Mouse (Mus musculus) lung, postnatal 0 days (tissue): Measurements from ENCODE around the gene Trim47. TPM values are rescaled to one million over a fixed set of nuclear protein-coding genes. Genes with fewer than 3 reads are reported as not detected.

Source experiments
- ATAC-seq: fragments of 200-750 bp; cut with Nextera tagmentation; 2 replicates; pipeline ENCODE4 v1.8.0; 2017; ENCODE audit warnings: moderate library complexity
- DNase-seq: peaks from one replicate; pipeline ENCODE4 v3.0.0-alpha.2; 2016; ENCODE audit warnings: low spot score
- H3K27ac ChIP-seq: fragments of 300-500 bp; sonication (generic); 2 replicates; pipeline ENCODE4 v1.5.1; 2014; ENCODE audit warnings: antibody characterized with exemption, mild to moderate bottlenecking, low read length, mixed read lengths
- H3K27me3 ChIP-seq: fragments of 300-500 bp; sonication (generic); replicated peaks from 2 replicates; pipeline ENCODE4 v1.6.1; 2014; ENCODE audit warnings: low read length, mixed read lengths; ENCODE audit not compliant: insufficient read depth
- H3K36me3 ChIP-seq: fragments of 300-500 bp; sonication (generic); 2 replicates; pipeline ENCODE4 v1.6.1; 2014; ENCODE audit warnings: low read length, mixed read lengths; ENCODE audit not compliant: insufficient read depth
- H3K4me1 ChIP-seq: fragments of 300-500 bp; sonication (generic); 2 replicates; pipeline ENCODE4 v1.6.1; 2014; ENCODE audit warnings: antibody characterized with exemption, low read depth, low read length, mixed read lengths; ENCODE audit not compliant: insufficient read depth
- H3K4me2 ChIP-seq: fragments of 300-500 bp; sonication (generic); replicated peaks from 2 replicates; pipeline ENCODE4 v1.6.1; 2014; ENCODE audit warnings: low read depth, mild to moderate bottlenecking, low read length, moderate library complexity, mixed read lengths
- H3K4me3 ChIP-seq: fragments of 300-500 bp; sonication (generic); 2 replicates; pipeline ENCODE4 v1.5.1; 2014; ENCODE audit warnings: low read depth, low read length
- H3K9ac ChIP-seq: fragments of 300-500 bp; sonication (generic); replicated peaks from 2 replicates; pipeline ENCODE4 v1.6.1; 2014; ENCODE audit warnings: low read depth, mild to moderate bottlenecking
- H3K9me3 ChIP-seq: fragments of 300-500 bp; sonication (generic); 2 replicates; pipeline ENCODE4 v1.6.1; 2016; ENCODE audit warnings: low read length, mixed read lengths
- CTCF ChIP-seq: IDR thresholded peaks from 2 replicates; pipeline ENCODE4 v1.5.1; 2016; ENCODE audit warnings: antibody characterized with exemption, mild to moderate bottlenecking
- EP300 ChIP-seq: IDR thresholded peaks from 2 replicates; pipeline ENCODE4 v1.6.1; 2016; ENCODE audit warnings: antibody characterized with exemption, mild to moderate bottlenecking, control low read depth
- WGBS: fragments of 180-500 bp; shearing (Covaris S2); extraction: QIAGEN DNeasy Blood & Tissue Kit; methylation state at CpG from one replicate; pipeline ENCODE4 v1.1.7; 2014; 5-methylcytosine and 5-hydroxymethylcytosine counted together
- polyA plus RNA-seq: library from polyadenylated mRNA; unstranded; fragments of >200 nt; fragmentation: Nextera tagmentation; extraction: Ambion mirVana; gene quantifications from 2 replicates; pipeline ENCODE4 v1.2.1, GENCODE M21; 2015

The Trim47 gene
- polyA plus RNA-seq, 1 experiment from 2014 or later: 26.3 TPM

DNA sequence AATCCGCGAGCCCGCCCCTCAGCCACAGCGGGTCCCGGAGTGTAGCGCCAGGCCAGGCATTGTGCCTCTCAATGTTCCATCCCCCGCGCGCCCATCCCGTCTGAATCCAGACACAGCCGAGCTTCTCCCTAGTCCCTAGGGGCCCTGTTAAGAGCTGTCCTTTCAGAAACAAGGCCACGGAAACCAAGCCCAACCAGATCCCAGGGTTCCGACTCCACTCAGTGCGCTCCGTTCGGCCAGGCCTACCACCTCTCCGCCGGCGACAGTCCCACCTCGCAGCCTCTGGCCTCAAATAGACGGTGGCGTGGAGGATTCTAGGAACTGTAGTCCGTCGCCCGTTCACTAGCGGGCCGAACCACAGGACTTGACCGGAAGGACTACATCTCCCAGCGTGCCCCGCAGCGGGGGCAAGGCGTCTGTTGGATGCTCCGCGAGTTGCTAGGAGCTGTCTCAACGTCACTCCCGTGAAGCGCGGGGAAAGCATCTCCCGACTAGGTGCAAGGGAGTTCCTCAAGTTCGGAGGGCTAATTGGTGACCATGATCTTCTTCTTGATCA lies 41.0 kb upstream of the Trim47 start, which contains the start of gene Fbf1:
TSS of gene Fbf1 (minus strand) at position 283 of the 556 bp plus-strand sequence.
- peaks cover 3% of the 10 kb centered on the region; the same call in 1 of the 2 replicates for H3K4me1 ChIP-seq
- H3K27ac ChIP-seq: peak within 1 kb of the TSS; percentile 83
- H3K27me3 ChIP-seq: no peaks in the 10 kb centered on the region
- H3K4me2 ChIP-seq: peak within 1 kb of the TSS; percentile 69
- no peaks in the 10 kb centered on the region for H3K9me3 ChIP-seq
- ATAC-seq (peak; percentile 99), DNase-seq (peak; percentile 98)
- WGBS: under 1% methylated on average over 40 of the region's 40 CpGs
- peak within 1 kb of the TSS; percentile 74 for H3K4me3 ChIP-seq
- peaks cover 21% of the 10 kb centered on the region for H3K36me3 ChIP-seq
- TF ChIP-seq EP300 (no peak), CTCF (no peak)
- peak within 1 kb of the TSS; percentile 62 for H3K9ac ChIP-seq

DNA sequence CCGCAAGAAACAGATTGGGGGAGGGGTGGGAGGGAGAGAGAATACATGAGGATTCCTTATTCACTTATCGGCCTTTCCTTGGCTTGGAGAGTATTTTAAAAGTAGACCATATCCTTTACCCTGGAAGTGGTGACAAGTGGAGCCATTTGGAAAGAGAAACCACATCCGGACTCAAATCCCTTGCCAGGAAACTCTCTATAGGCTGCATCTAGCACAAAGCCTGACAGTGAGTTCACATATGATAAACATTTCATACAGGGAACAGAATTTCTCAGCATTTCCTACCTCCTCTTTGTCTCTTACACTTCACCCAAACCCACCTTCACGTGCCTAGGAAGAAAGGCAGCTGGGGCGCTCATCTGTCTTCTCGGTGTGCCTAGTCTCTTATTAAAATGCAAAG lies 40.2 kb upstream of the Trim47 start:
- Histone ChIP-seq H3K27me3 (no peaks in the 10 kb centered on the region), H3K27ac (peak overlapping the region; percentile 83), H3K36me3 (peaks cover 16% of the 10 kb centered on the region; the same call in 1 of the 2 replicates), H3K4me2 (peak overlapping the region; percentile 69), H3K9ac (peak overlapping the region; percentile 62), H3K4me1 (peaks cover 3% of the 10 kb centered on the region; the same call in 1 of the 2 replicates), H3K9me3 (no peaks in the 10 kb centered on the region), H3K4me3 (peak overlapping the region; percentile 74)
- 3% methylated on average over 6 of the region's 6 CpGs for WGBS
- no peak for ATAC-seq
- no peak for TF ChIP-seq CTCF
- no peak for TF ChIP-seq EP300
- DNase-seq: peak; percentile 79

DNA sequence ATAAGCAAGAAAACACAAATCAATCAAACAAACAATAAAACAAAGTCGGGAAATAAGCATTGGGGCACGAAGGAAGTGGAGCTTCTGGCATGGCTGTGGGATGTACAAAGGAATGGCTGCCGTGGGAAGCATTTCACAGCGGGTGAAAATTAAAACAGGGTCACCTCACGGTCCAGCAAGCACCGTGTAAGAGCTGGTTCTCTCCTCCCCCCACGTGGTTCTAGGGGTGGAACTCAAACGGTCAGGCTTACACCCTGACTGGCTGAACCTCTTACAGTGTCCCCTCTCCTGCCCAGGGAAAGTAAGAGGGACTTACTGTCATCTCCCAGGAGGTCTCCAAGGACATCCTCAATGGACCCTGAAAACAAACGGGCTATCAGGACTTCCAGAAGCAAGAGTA lies 36.0 kb upstream of the Trim47 start:
- no peak overlapping the region for H3K4me2 ChIP-seq
- no peaks in the 10 kb centered on the region for H3K9me3 ChIP-seq
- ATAC-seq: no peak
- H3K27ac ChIP-seq: no peak overlapping the region
- DNase-seq: no peak
- 42% methylated on average over 9 of the region's 9 CpGs for WGBS
- TF ChIP-seq CTCF (no peak), EP300 (no peak)
- 0 out of 2 replicates have a peak, but pooled peaks cover 11% of the 10 kb centered on the region for H3K36me3 ChIP-seq
- H3K4me1 ChIP-seq: no peaks in the 10 kb centered on the region; the same call in 1 of the 2 replicates
- H3K9ac ChIP-seq: no peak overlapping the region
- no peak overlapping the region for H3K4me3 ChIP-seq
- no peaks in the 10 kb centered on the region for H3K27me3 ChIP-seq

DNA sequence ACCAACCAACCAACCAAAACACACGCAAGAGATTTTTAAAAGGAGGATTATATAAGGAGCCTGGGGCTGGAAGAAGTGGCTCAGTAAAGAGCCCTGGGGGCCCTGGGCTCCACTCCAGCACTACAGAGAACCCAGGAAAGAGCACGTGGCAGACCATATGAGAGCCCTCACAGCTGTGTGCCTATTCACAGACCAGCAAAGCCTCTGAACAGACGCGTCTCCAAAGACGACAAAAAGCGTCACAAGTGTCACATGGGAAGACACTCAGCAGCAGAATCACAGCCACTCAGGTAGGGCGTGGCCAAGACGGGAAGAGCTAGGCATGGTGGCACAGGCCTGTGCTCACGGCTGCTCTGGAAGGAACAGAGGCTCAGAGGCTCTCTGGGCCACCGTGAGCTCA lies 35.1 kb upstream of the Trim47 start:
- Histone ChIP-seq H3K36me3 (0 out of 2 replicates have a peak, but pooled peaks cover 11% of the 10 kb centered on the region), H3K27me3 (no peaks in the 10 kb centered on the region), H3K9ac (no peak overlapping the region), H3K4me2 (no peak overlapping the region), H3K4me3 (no peak overlapping the region), H3K9me3 (no peaks in the 10 kb centered on the region), H3K27ac (no peak overlapping the region), H3K4me1 (no peaks in the 10 kb centered on the region; the same call in 1 of the 2 replicates)
- ATAC-seq (peak; percentile 57), DNase-seq (no peak)
- WGBS: 65% methylated on average over 10 of the region's 10 CpGs
- no peak for TF ChIP-seq CTCF
- no peak for TF ChIP-seq EP300

GRCm38 (mm10) chr11:116161312-116161711 lies 34.3 kb upstream of the Trim47 start:
- TF ChIP-seq CTCF (no peak), EP300 (no peak)
- H3K36me3 ChIP-seq: 0 out of 2 replicates have a peak, but pooled peaks cover 11% of the 10 kb centered on the region
- H3K4me3 ChIP-seq: no peak overlapping the region
- peak; percentile 16; the same call in 1 of the 2 replicates for ATAC-seq
- H3K9ac ChIP-seq: no peak overlapping the region
- no peak overlapping the region for H3K27ac ChIP-seq
- no peaks in the 10 kb centered on the region; the same call in 1 of the 2 replicates for H3K4me1 ChIP-seq
- H3K4me2 ChIP-seq: no peak overlapping the region
- H3K9me3 ChIP-seq: no peaks in the 10 kb centered on the region
- WGBS: 44% methylated on average over 12 of the region's 12 CpGs
- no peak for DNase-seq
- no peaks in the 10 kb centered on the region for H3K27me3 ChIP-seq

DNA sequence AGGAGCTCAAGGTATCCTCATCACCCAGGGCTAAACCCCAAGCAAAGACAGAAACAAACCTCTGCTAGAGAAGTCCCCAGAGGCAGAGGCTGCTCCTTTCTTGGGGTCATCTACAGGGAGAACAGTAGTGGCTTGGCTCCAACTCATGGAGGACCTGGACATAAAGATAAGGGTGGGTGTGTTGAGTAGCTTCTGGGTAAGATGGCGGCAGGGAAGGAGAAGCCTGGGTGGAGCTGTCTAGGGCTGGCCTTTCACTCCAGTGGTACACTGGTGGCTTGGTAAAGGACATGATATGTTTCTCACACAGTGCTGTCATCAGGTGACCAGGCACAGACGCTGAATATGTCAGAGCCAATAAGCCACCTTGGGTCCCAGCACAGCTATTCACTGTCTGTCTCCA lies 23.9 kb upstream of the Trim47 start:
- DNase-seq: no peak
- Histone ChIP-seq H3K9me3 (no peaks in the 10 kb centered on the region), H3K4me1 (no peaks in the 10 kb centered on the region), H3K27ac (no peak overlapping the region), H3K9ac (no peak overlapping the region), H3K4me3 (no peak overlapping the region), H3K27me3 (no peaks in the 10 kb centered on the region), H3K4me2 (no peak overlapping the region), H3K36me3 (peaks cover 21% of the 10 kb centered on the region)
- WGBS: 92% methylated on average over 2 of the region's 2 CpGs
- ATAC-seq: no peak
- no peak for TF ChIP-seq CTCF
- no peak for TF ChIP-seq EP300
